Mouse (Mus musculus): ENCODE data around the gene Camta1. TPM values are rescaled to one million over a fixed set of nuclear protein-coding genes. Genes with fewer than 3 reads are reported as not detected.

Camta1 gene
- total and polyA plus RNA-seq, 2 experiments from 2014 or later, result 127 to 145 TPM

- H3K27me3 ChIP-seq (ENCODE audit: insufficient read depth, low read length), result peaks cover 5% of the 10 kb centered on the region; the same call in 1 of the 2 replicates
- 22% methylated on average over 18 of the region's 18 CpGs for WGBS
- peaks cover 29% of the 10 kb centered on the region for H3K4me1 ChIP-seq (ENCODE audit: insufficient read depth, low read length)
- H3K4me2 ChIP-seq (ENCODE audit: low read depth, low read length), result peak overlapping the region; percentile 35
- no peak overlapping the region for H3K4me3 ChIP-seq (ENCODE audit: low read length)
- DNase-seq (ENCODE audit: low spot score), result peak; percentile 62
- H3K9ac ChIP-seq (replicated peaks; ENCODE audit: low read length), result 0 out of 2 replicates have a peak overlapping the region, but pooled peaks have one; percentile 21
- no peaks in the 10 kb centered on the region for H3K9me3 ChIP-seq (ENCODE audit: low read length)
- peak overlapping the region; percentile 48 for H3K27ac ChIP-seq
- peak; percentile 53 for ATAC-seq
- H3K36me3 ChIP-seq (ENCODE audit: insufficient read depth, low read length), result no peaks in the 10 kb centered on the region
- no peak for TF ChIP-seq CTCF (IDR thresholded peaks at IDR 0.05; ENCODE audit: low read depth)
Observed at GRCm38 (mm10) chr4:151170658-151171057, 691.0 kb downstream of the Camta1 start.

DNA sequence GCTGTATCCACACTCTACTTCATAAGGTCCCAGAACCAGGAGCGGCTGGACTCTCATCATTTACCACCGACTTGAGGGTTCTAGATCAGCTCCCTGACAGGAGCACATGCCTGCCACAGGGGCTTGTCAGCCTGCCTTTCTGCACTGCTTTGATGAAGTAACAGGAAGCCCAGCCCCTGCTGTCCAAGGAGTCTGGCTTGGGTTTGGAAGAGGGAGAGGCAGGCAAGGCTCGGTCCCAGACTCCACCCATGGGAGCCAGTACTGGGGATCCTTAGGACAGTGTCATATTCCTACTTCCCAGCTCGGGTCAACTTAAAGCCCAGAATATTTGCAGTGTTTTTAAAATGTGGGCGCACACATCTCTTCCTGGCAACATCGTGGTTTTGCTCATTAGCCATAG lies 694.7 kb downstream of the Camta1 start:
- Histone ChIP-seq H3K27me3 (ENCODE audit: insufficient read depth, low read length) (peaks cover 8% of the 10 kb centered on the region; the same call in 1 of the 2 replicates), H3K27ac (no peak overlapping the region), H3K36me3 (ENCODE audit: insufficient read depth, low read length) (no peaks in the 10 kb centered on the region), H3K9me3 (ENCODE audit: low read length) (no peaks in the 10 kb centered on the region), H3K9ac (replicated peaks; ENCODE audit: low read length) (no peak overlapping the region), H3K4me3 (ENCODE audit: low read length) (no peak overlapping the region), H3K4me1 (ENCODE audit: insufficient read depth, low read length) (peaks cover 39% of the 10 kb centered on the region), H3K4me2 (ENCODE audit: low read depth, low read length) (no peak overlapping the region)
- 84% methylated on average over 6 of the region's 6 CpGs for WGBS
- ATAC-seq (no peak), DNase-seq (ENCODE audit: low spot score) (no peak)
- TF ChIP-seq CTCF (IDR thresholded peaks at IDR 0.05; ENCODE audit: low read depth), result no peak

GRCm38 (mm10) chr4:151165539-151165938 lies 696.1 kb downstream of the Camta1 start:
- ATAC-seq (peak; percentile 88), DNase-seq (ENCODE audit: low spot score) (peak; percentile 95)
- WGBS, result 18% methylated on average over 10 of the region's 10 CpGs
- no peak for TF ChIP-seq CTCF (IDR thresholded peaks at IDR 0.05; ENCODE audit: low read depth)
- Histone ChIP-seq H3K27me3 (ENCODE audit: insufficient read depth, low read length) (peaks cover 8% of the 10 kb centered on the region; the same call in 1 of the 2 replicates), H3K4me3 (ENCODE audit: low read length) (no peak overlapping the region), H3K4me1 (ENCODE audit: insufficient read depth, low read length) (peaks cover 32% of the 10 kb centered on the region), H3K27ac (no peak overlapping the region), H3K4me2 (ENCODE audit: low read depth, low read length) (0 out of 2 replicates have a peak overlapping the region, but pooled peaks have one; percentile 3), H3K9ac (replicated peaks; ENCODE audit: low read length) (no peak overlapping the region), H3K36me3 (ENCODE audit: insufficient read depth, low read length) (no peaks in the 10 kb centered on the region), H3K9me3 (ENCODE audit: low read length) (no peaks in the 10 kb centered on the region)

DNA sequence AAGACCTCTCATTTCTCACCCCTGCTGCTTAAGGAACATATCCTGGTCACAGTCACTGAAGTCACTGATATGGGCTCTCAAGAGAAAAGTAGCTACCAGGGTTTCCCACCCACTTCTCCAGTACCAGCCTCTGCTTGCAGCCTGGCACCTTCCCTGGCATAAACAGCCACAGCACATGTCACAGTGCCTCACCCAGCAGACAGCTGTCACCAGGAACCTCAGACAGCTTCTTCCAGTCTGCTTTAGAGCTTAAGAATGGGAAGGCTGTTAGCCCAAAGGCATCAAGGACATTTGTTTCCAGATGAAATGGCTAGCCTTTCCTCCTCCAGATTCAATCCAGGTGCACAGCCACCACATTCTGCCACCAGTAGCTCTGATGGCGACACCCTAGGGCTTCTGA lies 697.4 kb downstream of the Camta1 start:
- no peak overlapping the region for H3K4me3 ChIP-seq (ENCODE audit: low read length)
- ATAC-seq (no peak), DNase-seq (ENCODE audit: low spot score) (no peak)
- H3K9me3 ChIP-seq (ENCODE audit: low read length), result no peaks in the 10 kb centered on the region
- no peak overlapping the region for H3K4me2 ChIP-seq (ENCODE audit: low read depth, low read length)
- 70% methylated on average over 1 of the region's 1 CpGs for WGBS
- H3K27me3 ChIP-seq (ENCODE audit: insufficient read depth, low read length), result peaks cover 8% of the 10 kb centered on the region; the same call in 1 of the 2 replicates
- no peak overlapping the region for H3K9ac ChIP-seq (replicated peaks; ENCODE audit: low read length)
- H3K36me3 ChIP-seq (ENCODE audit: insufficient read depth, low read length), result no peaks in the 10 kb centered on the region
- TF ChIP-seq CTCF (IDR thresholded peaks at IDR 0.05; ENCODE audit: low read depth), result no peak
- H3K27ac ChIP-seq, result no peak overlapping the region
- H3K4me1 ChIP-seq (ENCODE audit: insufficient read depth, low read length), result peaks cover 22% of the 10 kb centered on the region; the same call in 1 of the 2 replicates

GRCm38 (mm10) chr4:151161869-151162268 lies 699.8 kb downstream of the Camta1 start:
- no peak for DNase-seq (ENCODE audit: low spot score)
- ATAC-seq, result no peak
- no peak overlapping the region for H3K4me3 ChIP-seq (ENCODE audit: low read length)
- no peaks in the 10 kb centered on the region for H3K36me3 ChIP-seq (ENCODE audit: insufficient read depth, low read length)
- H3K27me3 ChIP-seq (ENCODE audit: insufficient read depth, low read length), result peaks cover 7% of the 10 kb centered on the region; the same call in 1 of the 2 replicates
- H3K9me3 ChIP-seq (ENCODE audit: low read length), result no peaks in the 10 kb centered on the region
- no peak overlapping the region for H3K9ac ChIP-seq (replicated peaks; ENCODE audit: low read length)
- H3K27ac ChIP-seq, result no peak overlapping the region
- no peak for TF ChIP-seq CTCF (IDR thresholded peaks at IDR 0.05; ENCODE audit: low read depth)
- 52% methylated on average over 6 of the region's 6 CpGs for WGBS
- peaks cover 19% of the 10 kb centered on the region; the same call in 1 of the 2 replicates for H3K4me1 ChIP-seq (ENCODE audit: insufficient read depth, low read length)
- no peak overlapping the region for H3K4me2 ChIP-seq (ENCODE audit: low read depth, low read length)

DNA sequence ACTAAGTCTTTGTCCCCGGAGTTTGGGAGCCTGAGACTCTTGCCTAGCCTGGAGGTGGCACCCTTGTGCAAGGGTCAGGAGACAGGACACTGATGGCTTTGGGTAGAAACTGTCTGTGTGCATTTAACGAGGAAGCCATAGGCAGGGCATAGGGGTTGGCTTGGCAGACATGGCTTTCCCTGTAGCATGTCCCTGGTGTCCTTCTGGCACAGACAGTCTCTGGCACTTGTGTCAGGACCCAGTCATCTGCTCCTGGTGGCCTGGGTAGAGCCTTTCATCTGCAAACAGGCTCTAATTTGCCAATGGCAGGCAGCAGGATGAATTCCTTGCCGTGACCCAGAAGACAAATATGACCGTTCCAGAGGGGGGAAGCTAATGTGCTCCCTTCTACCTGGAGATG lies 700.7 kb downstream of the Camta1 start:
- Histone ChIP-seq H3K4me2 (ENCODE audit: low read depth, low read length) (no peak overlapping the region), H3K9ac (replicated peaks; ENCODE audit: low read length) (no peak overlapping the region), H3K36me3 (ENCODE audit: insufficient read depth, low read length) (no peaks in the 10 kb centered on the region), H3K9me3 (ENCODE audit: low read length) (no peaks in the 10 kb centered on the region), H3K4me3 (ENCODE audit: low read length) (no peak overlapping the region), H3K27me3 (ENCODE audit: insufficient read depth, low read length) (peaks cover 7% of the 10 kb centered on the region; the same call in 1 of the 2 replicates), H3K27ac (no peak overlapping the region), H3K4me1 (ENCODE audit: insufficient read depth, low read length) (peaks cover 15% of the 10 kb centered on the region; the same call in 1 of the 2 replicates)
- no peak for ATAC-seq
- peak; percentile 26; the same call in 1 of the 2 replicates for TF ChIP-seq CTCF (IDR thresholded peaks at IDR 0.05; ENCODE audit: low read depth)
- peak; percentile 58 for DNase-seq (ENCODE audit: low spot score)
- 50% methylated on average over 4 of the region's 4 CpGs for WGBS

- TF ChIP-seq CTCF (IDR thresholded peaks at IDR 0.05; ENCODE audit: low read depth), result no peak
- DNase-seq (ENCODE audit: low spot score), result peak; percentile 47
- H3K4me3 ChIP-seq (ENCODE audit: low read length), result no peak overlapping the region
- no peak overlapping the region for H3K27ac ChIP-seq
- peaks cover 13% of the 10 kb centered on the region; the same call in 1 of the 2 replicates for H3K4me1 ChIP-seq (ENCODE audit: insufficient read depth, low read length)
- H3K4me2 ChIP-seq (ENCODE audit: low read depth, low read length), result no peak overlapping the region
- H3K36me3 ChIP-seq (ENCODE audit: insufficient read depth, low read length), result no peaks in the 10 kb centered on the region
- ATAC-seq, result no peak
- 48% methylated on average over 8 of the region's 8 CpGs for WGBS
- H3K27me3 ChIP-seq (ENCODE audit: insufficient read depth, low read length), result peaks cover 7% of the 10 kb centered on the region; the same call in 1 of the 2 replicates
- no peaks in the 10 kb centered on the region for H3K9me3 ChIP-seq (ENCODE audit: low read length)
- H3K9ac ChIP-seq (replicated peaks; ENCODE audit: low read length), result no peak overlapping the region
Observed at GRCm38 (mm10) chr4:151160476-151160875, 701.2 kb downstream of the Camta1 start.
